Mouse (Mus musculus): ENCODE data around the gene Hist2h2ab.
A peak's percentile ranks its signal among the peaks of the same experiment; 100 is the strongest.
"Not testable (repeated sequence)": the region's sequence is repeated elsewhere in the genome, so short reads cannot be mapped to it uniquely, and the experiment has no call there.

Gene Hist2h2ab

DNA sequence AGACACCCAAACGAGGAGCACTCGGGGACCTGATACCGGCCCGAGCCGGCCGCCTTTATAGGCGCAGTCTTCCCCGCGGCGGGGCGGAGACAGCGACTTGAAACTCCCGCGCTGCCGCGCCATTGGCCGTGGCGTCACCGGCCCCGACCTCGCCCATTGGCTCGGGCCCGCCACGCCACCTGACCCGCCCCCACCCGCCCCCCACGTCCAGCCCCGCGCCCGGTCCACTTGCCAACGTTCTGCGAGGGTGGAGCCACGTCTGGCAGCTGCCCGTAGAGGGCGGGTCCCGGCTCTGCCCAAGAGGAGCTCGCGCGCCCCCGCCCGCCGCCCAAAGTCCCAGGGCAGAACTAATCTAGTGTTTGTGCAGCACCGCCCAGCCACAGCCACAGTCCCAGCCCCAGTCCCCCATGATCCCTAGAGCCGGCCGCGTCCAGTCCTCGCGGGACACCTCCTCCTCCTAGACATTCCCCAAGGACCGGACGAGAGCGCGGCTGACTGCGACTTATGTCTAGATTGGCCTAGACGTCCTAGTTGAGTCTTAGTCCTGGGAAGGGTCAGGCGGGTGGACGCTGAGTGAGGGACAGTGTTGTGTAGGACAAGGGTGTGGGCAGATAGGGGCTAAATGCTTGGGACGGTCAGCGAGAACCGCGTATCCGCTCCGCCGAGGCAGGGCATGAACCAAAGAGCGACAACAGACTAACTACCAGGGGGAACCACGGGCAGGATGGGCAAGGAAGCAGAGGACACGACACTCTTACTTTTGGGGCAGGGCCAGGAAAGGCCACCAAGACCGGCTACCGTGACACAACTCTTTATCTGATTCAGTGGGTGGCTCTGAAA is 19.5 kb downstream of the Hist2h2ab start, which contains the start of gene Hist2h3c2:
Hist2h3c2 (minus strand) TSS at position 174 of the 840 bp plus-strand sequence.
- DNase-seq = peak; percentile 71

DNA sequence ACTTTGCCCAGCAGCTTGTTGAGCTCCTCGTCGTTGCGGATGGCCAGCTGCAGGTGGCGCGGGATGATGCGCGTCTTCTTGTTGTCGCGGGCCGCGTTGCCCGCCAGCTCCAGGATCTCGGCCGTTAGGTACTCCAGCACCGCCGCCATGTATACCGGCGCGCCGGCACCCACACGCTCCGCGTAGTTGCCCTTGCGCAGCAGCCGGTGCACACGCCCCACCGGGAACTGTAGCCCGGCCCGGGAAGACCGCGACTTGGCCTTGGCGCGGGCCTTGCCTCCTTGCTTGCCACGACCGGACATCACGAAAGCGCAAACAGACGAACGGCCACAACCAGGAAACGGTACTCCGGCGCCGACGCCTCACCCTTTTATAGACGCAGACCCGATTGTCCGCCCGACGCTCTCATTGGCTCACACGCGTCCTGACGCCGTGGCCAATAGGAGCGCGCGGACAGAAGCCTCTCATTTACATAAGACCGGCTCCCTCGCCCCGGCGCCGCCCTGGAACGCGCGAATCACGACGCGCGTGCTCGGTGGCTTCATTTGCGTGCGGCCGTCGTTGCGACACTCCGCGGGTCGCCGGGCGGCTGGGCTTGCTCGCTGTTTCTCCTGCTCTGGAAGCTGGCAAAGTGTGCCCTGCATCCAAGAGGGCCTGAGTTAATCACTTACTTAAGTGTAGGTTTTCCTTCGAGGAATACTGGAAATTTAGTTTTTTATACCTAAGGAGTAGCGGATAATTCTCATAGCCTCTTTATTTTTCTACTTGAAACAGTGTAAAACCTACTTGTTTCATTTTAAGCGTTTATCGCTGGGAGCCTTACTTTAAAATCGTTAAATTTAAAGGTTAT is 20.5 kb downstream of the Hist2h2ab start, which contains the start of gene Hist2h2aa2:
Hist2h2aa2 (minus strand) TSS at position 328 of the 850 bp plus-strand sequence.
- peak; percentile 95 for DNase-seq

DNA sequence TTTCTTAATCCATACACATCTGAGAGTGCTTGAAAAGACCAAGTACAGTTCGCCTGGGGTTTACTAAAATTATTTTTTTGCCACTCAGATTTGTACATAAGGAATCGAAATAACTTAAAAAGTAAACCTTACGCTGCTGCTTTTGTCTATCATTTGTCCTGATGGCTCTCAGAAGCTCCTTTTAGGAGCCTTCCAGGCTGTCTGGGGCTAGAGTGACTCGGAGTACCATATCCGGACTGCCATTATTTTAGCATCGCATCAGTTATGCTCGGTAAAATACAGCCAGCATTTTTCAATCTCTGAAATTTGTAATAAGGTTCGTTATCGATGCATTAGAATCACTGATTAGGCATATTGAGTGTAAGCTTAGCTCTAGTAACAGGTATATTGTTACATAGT is 21.1 kb downstream of the Hist2h2ab start:
- DNase-seq = no peak

DNA sequence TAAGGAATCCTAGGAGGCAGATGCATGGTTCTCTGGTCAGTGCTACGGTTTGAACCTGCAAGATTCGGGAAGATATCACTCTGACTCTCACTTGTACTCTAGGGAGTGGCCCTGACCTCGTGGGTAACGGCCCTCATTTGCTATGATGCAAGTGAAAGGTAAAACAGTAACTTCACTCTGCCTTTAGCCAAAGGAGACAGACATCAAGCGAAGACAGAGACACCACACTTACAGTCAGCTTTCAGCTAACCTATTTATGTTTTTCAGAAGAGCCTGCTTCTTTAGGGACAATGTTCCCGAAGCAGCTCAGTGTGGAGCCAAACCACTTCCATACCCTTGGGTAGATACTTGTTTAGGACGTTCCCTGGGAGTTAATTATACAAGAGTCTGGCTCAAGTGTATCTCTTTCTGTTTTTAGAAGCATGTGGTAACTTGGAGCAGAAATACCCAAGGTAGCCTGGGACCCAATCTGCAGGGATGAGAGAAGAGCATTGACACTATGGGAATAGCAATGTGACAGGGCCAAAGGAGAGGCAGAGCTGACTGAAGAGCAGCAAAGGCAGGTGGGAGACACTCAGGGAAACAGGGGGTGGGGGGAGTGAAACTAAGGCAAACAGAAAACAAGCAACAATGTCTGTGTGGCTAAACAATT is 24.4 kb downstream of the Hist2h2ab start:
- DNase-seq = peak; percentile 31

DNA sequence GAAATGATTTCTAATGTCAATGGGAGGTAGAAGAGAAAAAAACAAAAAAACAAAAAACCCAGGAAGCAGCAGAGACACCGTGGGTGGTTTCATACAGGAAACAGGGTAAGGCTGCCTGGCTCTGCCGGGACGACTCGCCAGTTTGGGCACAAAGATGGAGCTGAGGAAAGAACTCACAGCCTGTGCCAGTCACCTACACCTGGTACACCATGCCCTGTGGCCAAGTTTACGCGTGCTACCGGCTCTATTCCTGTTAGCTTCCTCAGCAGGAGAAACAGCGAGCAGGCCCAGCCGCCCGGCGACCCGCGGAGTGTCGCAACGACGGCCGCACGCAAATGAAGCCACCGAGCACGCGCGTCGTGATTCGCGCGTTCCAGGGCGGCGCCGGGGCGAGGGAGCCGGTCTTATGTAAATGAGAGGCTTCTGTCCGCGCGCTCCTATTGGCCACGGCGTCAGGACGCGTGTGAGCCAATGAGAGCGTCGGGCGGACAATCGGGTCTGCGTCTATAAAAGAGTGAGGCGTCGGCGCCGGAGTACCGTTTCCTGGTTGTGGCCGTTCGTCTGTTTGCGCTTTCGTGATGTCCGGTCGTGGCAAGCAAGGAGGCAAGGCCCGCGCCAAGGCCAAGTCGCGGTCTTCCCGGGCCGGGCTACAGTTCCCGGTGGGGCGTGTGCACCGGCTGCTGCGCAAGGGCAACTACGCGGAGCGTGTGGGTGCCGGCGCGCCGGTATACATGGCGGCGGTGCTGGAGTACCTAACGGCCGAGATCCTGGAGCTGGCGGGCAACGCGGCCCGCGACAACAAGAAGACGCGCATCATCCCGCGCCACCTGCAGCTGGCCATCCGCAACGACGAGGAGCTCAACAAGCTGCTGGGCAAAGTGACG is 25.6 kb downstream of the Hist2h2ab start, which contains the start of gene Hist2h2aa1:
Hist2h2aa1 (plus strand) TSS at position 495 of the 884 bp plus-strand sequence.
- peak; percentile 91 for DNase-seq

DNA sequence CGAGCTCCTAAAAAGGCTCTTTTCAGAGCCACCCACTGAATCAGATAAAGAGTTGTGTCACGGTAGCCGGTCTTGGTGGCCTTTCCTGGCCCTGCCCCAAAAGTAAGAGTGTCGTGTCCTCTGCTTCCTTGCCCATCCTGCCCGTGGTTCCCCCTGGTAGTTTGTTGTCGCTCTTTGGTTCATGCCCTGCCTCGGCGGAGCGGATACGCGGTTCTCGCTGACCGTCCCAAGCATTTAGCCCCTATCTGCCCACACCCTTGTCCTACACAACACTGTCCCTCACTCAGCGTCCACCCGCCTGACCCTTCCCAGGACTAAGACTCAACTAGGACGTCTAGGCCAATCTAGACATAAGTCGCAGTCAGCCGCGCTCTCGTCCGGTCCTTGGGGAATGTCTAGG is 26.4 kb downstream of the Hist2h2ab start:
- not testable (repeated sequence) for DNase-seq

DNA sequence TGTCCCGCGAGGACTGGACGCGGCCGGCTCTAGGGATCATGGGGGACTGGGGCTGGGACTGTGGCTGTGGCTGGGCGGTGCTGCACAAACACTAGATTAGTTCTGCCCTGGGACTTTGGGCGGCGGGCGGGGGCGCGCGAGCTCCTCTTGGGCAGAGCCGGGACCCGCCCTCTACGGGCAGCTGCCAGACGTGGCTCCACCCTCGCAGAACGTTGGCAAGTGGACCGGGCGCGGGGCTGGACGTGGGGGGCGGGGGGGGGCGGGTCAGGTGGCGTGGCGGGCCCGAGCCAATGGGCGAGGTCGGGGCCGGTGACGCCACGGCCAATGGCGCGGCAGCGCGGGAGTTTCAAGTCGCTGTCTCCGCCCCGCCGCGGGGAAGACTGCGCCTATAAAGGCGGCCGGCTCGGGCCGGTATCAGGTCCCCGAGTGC is 26.8 kb downstream of the Hist2h2ab start, which contains the start of gene Hist2h3c1:
Hist2h3c1 (plus strand) TSS at position 259 of the 430 bp plus-strand sequence.
- DNase-seq = not testable (repeated sequence)

DNA sequence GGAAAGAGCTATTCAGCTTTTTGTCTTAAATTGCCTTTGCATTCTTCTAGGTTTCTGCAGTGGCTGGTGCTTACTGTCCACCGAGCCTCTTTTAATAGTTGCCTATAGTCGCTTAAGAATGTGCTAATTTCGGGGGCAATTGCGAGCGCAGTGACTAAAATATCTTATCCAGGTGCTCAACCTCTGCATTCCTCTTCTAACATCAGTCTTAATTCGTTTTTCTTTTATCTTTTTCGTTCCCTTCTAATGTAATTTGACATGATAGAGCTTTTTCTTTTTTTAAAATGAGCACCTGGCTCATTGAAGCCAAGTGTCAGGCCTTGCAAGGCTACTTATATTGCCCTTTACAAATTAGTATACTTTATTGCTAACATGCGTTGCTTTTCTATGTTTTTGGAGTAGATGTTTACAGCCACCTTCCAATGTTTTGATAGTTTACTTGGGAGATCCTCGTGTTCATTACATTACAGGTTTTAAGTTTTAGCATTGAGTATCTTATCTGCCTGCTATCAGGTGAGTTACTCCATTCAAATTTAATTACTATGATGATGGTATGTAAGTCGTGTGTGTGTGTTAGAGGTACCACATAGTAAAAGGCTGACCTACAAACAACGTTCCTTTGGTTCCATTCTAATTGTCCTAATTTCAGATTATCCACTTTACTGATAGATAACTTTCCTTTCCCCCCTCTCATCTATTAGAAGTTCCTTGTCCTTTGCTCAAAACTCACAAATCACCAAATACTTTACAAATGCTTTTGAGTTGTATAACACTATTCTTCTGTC is 27.9 kb downstream of the Hist2h2ab start:
- no peak for DNase-seq

DNA sequence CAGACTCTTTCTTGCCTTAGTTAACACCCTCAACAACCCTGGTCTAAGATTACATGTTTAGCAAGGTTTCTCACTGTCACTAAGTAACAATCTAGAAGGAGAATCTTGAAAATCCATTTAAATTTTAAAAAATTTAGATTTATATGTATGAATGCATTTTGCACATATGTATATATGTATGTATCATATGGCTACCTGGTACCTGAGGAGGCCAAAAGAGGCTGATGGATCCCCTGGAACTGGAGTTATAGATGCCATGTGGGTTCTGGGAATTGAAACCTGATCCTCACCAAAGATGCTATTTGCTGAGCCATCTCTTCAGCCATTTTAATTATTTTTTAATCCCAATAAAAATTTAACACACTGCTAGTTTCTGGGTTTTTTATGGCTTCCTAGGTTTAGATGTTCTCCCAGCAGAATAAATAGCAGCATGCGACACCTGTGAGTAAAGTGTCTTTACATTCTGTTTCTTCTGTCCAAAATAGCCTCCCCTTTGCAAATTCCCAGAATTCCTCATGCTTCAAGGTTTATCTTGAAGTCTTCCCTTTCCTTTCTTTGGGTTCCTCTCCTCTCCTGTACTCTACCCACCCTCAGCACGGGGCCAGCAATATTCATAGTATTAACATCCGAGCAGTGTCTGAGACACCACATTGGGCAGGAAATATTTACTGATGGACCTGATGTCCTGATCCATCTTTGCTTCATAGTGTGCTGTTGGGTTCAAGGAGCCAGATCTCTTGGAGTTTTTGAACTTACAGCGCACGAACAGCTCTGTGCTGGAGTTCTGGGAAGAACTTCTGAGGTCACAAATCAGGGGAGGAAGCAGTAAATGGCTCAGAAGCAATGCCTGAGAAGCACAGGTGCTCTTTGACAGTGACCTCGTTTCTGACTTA is 28.7 kb downstream of the Hist2h2ab start:
- DNase-seq = no peak

DNA sequence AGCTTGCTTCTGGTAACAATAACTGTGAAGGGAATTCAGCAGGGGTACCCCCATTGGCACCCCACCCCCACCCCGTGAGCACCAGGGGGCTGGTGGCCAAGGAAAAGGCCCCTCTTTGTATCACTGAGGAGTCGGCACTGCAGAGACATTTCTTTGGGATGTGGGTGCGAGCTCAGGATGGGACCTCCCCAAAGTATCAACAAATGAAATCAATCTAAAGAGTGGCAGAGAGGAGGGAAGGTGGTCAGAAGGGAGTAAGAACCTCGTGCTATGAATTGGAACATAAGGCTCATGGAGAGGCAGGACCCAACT is 29.3 kb downstream of the Hist2h2ab start:
- no peak for DNase-seq

DNA sequence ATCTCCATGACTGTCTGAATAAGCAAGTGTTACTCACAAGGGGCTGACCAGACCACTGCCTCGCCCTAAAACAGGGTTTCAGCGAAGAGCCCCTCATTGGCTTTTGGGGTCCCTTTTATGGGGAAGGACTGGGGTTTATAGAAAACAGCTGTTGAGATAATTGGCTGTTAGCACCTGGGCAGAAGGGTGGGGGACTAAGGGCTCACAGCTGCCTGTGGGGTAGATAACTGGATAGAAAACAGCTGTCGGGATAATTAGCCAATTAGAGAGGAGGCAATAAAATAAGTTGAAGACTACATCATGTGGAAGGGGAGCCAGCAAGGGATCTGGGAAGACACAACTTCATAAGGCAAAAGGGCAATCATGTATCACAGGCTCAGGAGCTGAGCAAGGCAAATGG is 31.2 kb downstream of the Hist2h2ab start:
- DNase-seq = no peak

DNA sequence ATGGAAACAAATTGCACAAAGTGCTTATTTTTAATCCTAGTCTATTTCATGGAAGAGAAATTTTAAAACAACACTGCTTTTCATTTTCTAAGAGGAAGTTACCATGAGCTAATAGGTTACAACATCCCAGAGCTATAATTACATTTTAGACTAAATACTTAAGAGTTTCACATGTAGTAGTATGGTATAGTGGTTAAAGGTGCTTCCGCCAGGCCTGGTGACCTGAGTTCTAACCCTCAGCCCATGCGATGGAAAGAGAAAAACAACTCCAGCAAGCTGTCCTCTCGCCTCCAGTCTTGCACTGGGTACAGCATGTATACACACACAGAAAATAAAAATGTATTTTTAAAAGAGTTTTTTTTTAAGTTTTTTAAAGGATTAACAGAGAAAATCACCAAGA is 32.1 kb downstream of the Hist2h2ab start:
- no peak for DNase-seq

DNA sequence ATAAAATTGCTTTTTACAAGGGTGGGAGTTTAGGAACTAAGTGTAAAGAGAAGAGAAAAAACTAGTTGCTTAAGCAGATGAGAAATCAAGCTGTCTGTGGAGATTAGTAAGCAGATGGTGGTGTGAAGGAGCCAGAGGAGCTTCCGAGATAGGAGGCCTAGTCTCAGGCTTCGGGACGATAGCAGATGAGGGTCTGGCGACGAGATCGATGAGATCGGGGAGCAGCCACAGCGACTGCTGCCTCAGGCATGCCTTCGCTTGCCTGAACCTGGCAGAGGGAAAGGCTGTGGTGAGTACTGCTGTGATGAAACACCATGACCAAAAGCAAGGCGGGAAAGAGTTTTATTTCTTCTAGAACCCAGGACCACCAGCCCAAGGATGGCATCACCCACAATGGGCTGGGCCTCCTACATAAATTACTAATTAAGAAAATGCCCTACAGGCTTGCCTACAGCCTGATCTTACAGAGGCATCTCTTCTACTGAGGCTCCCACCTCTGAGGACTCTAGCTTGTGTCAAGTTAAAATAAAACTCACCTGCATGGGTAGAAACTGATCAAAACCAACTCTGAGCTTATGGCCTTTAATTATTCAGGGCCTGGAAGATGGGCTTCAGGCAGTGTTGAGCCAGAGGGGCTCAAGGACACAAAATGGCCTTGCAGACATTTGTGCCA is 35.2 kb downstream of the Hist2h2ab start:
- no peak for DNase-seq

DNA sequence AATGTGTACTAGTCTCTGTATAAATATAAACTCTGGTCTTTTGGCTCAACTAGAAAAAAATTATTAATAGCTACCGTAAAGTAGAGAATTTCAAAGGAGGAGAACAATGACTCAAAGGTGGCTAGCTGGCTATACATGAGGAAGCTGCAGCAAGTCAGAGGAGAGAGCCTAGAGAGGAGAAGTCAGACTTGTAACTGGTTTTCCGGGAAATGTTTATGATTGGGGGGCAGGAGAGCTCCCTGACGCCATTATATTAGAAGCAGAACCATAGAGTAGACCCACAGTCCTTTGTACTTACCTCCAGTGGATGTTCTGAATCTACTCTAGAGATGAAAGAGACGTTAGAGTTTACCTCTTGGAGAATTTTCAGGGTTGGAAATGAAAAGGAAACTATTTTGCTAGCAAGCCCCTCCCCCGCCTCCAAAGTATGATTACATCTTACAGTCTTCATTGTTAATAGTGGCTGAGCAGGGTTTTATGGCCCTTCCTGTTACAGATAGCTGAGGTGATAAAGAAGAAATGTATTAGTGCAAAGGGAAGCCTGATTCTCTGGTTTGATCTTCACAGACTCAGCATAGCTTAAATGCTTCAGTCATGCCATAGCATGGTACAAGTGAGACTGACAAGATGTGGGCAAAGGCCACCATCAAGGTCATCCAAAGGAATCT is 36.4 kb downstream of the Hist2h2ab start:
- no peak for DNase-seq

DNA sequence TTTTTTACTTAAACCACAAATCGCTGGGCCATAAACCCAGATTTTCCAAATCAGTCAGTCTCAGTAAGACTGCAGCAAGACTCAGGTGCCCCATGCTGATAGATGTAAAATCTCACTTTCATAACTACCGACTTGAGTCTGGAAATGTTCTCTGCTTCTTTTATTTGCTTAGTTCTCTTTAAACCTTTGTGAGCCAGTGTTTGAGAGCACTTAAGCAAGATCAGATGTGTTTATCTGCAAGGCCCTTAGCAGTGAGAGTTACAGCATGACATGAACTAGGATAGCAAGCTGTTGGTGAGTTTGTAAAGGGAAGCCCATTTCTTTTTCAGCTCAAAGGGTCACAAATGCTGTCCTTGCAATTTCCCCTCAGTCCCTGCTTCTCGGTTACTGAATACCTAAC is 37.5 kb downstream of the Hist2h2ab start:
- no peak for DNase-seq

DNA sequence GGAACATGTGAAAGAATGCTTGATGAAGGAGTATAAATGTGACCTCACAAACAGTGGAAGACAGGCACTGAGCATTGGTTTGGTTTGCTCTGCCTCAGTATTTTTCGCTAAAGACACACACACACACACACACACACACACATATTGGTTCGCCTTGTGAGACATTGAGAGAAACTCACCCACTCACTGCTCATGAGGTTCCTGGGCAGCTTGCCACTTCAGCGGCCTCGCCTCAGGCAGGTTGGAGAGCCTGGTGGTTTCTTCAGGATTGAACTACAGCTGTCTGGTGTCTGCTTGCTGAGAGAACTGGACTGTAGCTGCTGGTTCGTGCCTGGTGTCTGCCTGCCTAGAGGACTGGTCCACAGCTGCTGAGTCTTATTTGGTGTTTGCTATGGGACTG is 40.6 kb downstream of the Hist2h2ab start:
- DNase-seq = no peak

DNA sequence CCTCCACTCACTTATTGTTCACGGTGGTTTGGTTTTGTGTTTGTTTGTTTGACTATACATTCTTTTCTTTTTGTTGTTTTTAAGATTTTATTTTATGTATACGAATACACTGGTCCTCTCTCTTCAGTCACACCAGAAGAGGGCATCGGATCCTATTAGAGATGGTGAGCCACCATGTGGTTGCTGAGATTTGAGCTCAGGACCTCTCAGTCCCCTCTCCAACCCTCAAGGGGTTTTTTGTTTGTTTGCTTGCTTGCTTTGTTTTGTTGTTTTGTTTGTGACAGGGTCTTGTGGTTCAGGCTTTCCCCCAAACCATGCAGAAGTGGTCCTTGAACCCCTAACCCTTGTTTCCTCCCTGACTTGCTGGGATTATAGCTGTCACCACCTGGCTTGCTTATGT is 42.0 kb downstream of the Hist2h2ab start:
- DNase-seq = no peak

DNA sequence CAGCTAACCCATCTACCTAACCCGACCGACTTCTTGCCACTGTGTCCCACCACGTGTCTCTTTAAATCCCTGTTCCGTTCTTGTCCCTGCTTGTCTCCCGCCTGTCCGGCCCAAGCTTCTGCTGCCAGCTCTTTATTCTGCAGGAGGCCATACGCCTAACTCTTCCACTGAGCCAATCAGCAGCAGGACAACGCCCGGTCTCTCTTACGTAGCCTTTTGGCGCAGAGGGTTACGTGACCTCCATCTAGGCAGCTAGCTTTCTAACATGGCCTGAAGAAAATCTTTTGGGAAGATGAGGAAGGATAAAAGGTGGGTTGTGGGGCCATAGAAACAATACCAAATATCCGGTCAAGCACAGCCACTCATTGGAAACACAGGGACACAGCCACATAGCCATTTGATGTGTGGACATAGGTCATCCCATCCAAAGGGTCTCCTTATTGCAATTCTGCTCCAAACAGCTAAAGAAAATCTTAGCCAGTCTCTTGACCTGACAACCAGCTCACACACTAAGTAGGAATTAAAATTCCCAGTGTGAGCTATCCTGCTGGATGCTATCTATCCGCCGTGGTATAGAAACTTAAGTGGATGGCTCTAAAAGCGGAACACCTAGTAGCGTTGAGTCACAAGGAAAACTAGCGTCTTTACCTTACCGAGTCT is 42.7 kb downstream of the Hist2h2ab start:
- peak; percentile 82 for DNase-seq
